Mouse (Mus musculus): ENCODE measurements around the gene Adamts15. TPM values are rescaled to one million over a fixed set of nuclear protein-coding genes. Genes with fewer than 3 reads are reported as not detected.

Gene Adamts15
- polyA plus RNA-seq (2014; fragmentation: Illumina TruSeq; extraction: RNeasy Lipid Tissue Mini Kit (QIAGEN cat#74804); ENCODE audit: insufficient read depth, low read depth, low replicate concordance): 10.4 TPM

GRCm38 (mm10) chr9:30922197-30922894 lies at the start of gene Adamts15:
TSS of gene Adamts15 (minus strand) at chr9:30922452.

GRCm38 (mm10) chr9:30942512-30943313 lies 20.5 kb upstream of the Adamts15 start, which contains the start of gene Adamts8:
TSS of gene Adamts8 (plus strand) at chr9:30942562.

Other genes with a start within 250 kb of the Adamts15 start
- gene Adamts8, start 20.1 kb upstream of the Adamts15 start, polyA plus RNA-seq (2014; fragmentation: Illumina TruSeq; extraction: RNeasy Lipid Tissue Mini Kit (QIAGEN cat#74804); ENCODE audit: insufficient read depth, low read depth, low replicate concordance): 8.0 TPM
- gene Zbtb44, start 108.2 kb upstream of the Adamts15 start, polyA plus RNA-seq (2014; fragmentation: Illumina TruSeq; extraction: RNeasy Lipid Tissue Mini Kit (QIAGEN cat#74804); ENCODE audit: insufficient read depth, low read depth, low replicate concordance): 7.1 TPM
- 17.2 TPM for gene St14, start 209.4 kb upstream of the Adamts15 start, polyA plus RNA-seq (2014; fragmentation: Illumina TruSeq; extraction: RNeasy Lipid Tissue Mini Kit (QIAGEN cat#74804); ENCODE audit: insufficient read depth, low read depth, low replicate concordance)